Mouse (Mus musculus): ENCODE measurements around the gene Grin3b. TPM values are rescaled to one million over a fixed set of nuclear protein-coding genes. Genes with fewer than 3 reads are reported as not detected.

The Grin3b gene
- polyA plus RNA-seq, 1 experiment from 2014 or later = 0.54 TPM

DNA sequence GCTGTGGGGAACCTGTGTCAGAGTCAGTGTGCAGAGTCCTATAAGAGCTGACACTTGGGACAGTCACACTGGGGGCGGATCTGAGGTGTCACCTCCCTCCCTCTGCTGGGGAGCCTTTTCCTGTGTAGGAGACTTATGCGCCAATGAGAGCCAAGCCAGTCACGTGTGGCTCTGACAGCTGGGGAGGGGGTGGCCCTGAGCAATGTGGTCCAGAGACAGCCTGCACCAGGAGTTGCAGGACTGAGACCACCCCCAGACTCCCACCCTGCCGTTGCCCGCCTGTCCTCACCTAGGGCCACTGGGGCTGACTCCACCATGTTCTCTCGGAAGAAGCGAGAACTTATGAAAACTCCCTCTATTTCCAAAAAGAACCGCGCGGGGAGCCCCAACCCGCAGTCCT is 46.0 kb downstream of the Grin3b start, which contains the start of gene Arhgap45:
Arhgap45 (plus strand) TSS at position 143 of the 400 bp plus-strand sequence.
- H3K9ac ChIP-seq (replicated peaks) = no peak within 1 kb of the TSS
- H3K36me3 ChIP-seq = peaks cover 7% of the 10 kb centered on the region; the same call in 1 of the 2 replicates
- H3K4me2 ChIP-seq (replicated peaks) = no peak within 1 kb of the TSS
- peaks cover 91% of the 10 kb centered on the region for H3K27me3 ChIP-seq
- no peaks in the 10 kb centered on the region for H3K9me3 ChIP-seq
- no peak within 1 kb of the TSS for H3K4me3 ChIP-seq
- peaks cover 14% of the 10 kb centered on the region for H3K4me1 ChIP-seq
- 68% methylated on average over 11 of the region's 11 CpGs for WGBS
- no peak for ATAC-seq (ENCODE audit: low FRiP score, low read depth)
- H3K27ac ChIP-seq (replicated peaks) = no peak within 1 kb of the TSS

DNA sequence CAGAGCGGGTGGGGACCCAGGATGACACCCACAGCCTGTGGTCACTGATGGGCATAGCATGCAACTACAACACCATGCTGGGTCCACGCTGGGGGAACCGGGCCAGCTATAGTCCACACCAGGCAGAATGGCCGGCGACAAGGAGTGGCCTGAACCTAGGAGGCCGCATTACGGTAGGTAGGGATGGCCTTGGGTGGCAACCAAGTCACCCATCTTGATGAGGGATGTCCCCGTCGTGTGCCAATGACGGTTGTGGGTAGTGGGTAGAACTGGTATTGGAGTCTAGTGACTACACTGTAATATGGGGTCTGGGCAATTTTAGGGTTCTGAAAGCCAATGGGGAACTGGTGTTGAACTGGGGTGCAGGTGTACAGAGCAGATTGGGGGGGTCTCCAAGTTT is 46.4 kb downstream of the Grin3b start:
- no peak overlapping the region for H3K27ac ChIP-seq (replicated peaks)
- no peak overlapping the region for H3K9ac ChIP-seq (replicated peaks)
- 90% methylated on average over 10 of the region's 10 CpGs for WGBS
- no peak for ATAC-seq (ENCODE audit: low FRiP score, low read depth)
- H3K4me3 ChIP-seq = no peak overlapping the region
- H3K4me1 ChIP-seq = peaks cover 14% of the 10 kb centered on the region
- H3K9me3 ChIP-seq = no peaks in the 10 kb centered on the region
- peaks cover 3% of the 10 kb centered on the region; the same call in 1 of the 2 replicates for H3K36me3 ChIP-seq
- no peak overlapping the region for H3K4me2 ChIP-seq (replicated peaks)
- H3K27me3 ChIP-seq = peaks cover 87% of the 10 kb centered on the region

DNA sequence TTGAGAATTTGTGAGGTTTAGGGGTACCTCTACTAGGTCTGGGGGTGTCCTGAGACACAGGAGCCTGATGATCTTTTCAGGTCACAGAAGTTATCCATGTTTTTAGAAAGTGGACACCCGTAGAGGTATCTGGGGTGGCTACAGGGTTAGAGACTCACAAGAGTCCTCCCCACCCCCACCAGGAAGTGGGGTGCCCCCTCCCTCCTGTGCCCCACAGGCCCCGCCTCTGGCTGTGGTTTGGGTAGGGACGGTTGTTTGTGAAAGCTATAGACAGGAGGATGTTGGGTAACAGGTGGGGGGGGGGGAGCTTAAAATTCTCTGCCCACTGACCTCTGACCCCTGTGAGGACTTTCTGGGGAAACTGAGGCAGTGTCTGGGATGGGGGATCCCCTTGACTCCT is 46.8 kb downstream of the Grin3b start:
- no peak overlapping the region for H3K4me3 ChIP-seq
- ATAC-seq (ENCODE audit: low FRiP score, low read depth) = no peak
- WGBS = 77% methylated on average over 3 of the region's 3 CpGs
- H3K27ac ChIP-seq (replicated peaks) = no peak overlapping the region
- peaks cover 14% of the 10 kb centered on the region for H3K4me1 ChIP-seq
- no peak overlapping the region for H3K4me2 ChIP-seq (replicated peaks)
- no peaks in the 10 kb centered on the region for H3K9me3 ChIP-seq
- no peak overlapping the region for H3K9ac ChIP-seq (replicated peaks)
- no peaks in the 10 kb centered on the region for H3K36me3 ChIP-seq
- peaks cover 83% of the 10 kb centered on the region for H3K27me3 ChIP-seq

DNA sequence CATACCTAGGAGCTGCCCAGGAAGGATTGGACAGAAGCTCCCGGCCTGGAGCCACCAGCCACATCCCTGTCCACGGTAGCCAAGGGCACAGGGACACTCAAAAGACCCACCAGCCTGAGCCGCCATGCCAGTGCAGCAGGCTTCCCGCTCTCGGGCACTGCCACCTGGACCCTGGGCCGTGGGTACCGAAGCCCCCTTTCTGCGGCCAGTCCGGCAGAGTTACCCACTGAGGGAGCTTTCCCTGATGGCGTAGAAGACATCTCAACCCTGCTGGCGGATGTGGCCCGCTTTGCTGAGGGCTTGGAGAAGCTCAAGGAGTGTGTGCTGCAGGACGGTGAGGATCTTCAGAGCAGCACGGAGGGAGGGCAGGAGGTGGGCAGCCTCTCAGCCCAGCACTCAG is 47.3 kb downstream of the Grin3b start:
- no peak for ATAC-seq (ENCODE audit: low FRiP score, low read depth)
- H3K4me1 ChIP-seq = peaks cover 14% of the 10 kb centered on the region
- peaks cover 79% of the 10 kb centered on the region for H3K27me3 ChIP-seq
- no peak overlapping the region for H3K27ac ChIP-seq (replicated peaks)
- H3K9ac ChIP-seq (replicated peaks) = no peak overlapping the region
- no peaks in the 10 kb centered on the region for H3K9me3 ChIP-seq
- no peaks in the 10 kb centered on the region for H3K36me3 ChIP-seq
- H3K4me2 ChIP-seq (replicated peaks) = no peak overlapping the region
- H3K4me3 ChIP-seq = no peak overlapping the region
- 82% methylated on average over 14 of the region's 14 CpGs for WGBS

DNA sequence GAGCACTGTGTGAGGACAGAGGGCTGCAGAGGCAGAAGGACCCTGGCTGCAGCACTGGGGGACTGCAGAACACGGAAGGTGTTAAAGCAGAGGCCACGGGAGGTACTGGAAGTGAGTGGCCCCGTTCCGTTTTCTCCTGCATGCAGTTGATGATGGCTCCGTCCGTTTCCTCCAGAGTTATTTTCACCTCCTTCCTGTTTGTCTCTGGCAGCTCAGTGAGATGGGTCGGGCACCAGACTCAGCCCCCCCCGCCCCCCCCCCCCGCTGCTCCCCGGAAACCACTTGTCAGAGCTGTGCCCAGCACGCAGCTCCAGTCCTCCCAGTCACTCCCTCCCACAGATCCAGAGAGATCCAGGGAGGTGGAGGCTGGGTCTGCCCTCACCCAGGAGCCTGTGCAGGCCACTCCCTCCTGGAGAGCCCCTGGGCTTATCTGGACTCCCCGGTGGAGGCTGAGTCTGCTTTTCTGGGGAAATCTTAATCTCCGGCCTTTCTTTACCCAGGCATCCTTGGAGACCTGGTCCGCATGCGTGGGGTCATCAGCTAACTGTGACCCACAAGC is 48.3 kb downstream of the Grin3b start:
- no peak overlapping the region for H3K4me2 ChIP-seq (replicated peaks)
- H3K4me3 ChIP-seq = no peak overlapping the region
- WGBS = 7% methylated on average over 14 of the region's 15 CpGs
- no peaks in the 10 kb centered on the region for H3K9me3 ChIP-seq
- H3K36me3 ChIP-seq = no peaks in the 10 kb centered on the region
- H3K9ac ChIP-seq (replicated peaks) = 0 out of 2 replicates have a peak overlapping the region, but pooled peaks have one; percentile 49
- ATAC-seq (ENCODE audit: low FRiP score, low read depth) = no peak
- peaks cover 69% of the 10 kb centered on the region for H3K27me3 ChIP-seq
- peaks cover 14% of the 10 kb centered on the region for H3K4me1 ChIP-seq
- H3K27ac ChIP-seq (replicated peaks) = no peak overlapping the region

DNA sequence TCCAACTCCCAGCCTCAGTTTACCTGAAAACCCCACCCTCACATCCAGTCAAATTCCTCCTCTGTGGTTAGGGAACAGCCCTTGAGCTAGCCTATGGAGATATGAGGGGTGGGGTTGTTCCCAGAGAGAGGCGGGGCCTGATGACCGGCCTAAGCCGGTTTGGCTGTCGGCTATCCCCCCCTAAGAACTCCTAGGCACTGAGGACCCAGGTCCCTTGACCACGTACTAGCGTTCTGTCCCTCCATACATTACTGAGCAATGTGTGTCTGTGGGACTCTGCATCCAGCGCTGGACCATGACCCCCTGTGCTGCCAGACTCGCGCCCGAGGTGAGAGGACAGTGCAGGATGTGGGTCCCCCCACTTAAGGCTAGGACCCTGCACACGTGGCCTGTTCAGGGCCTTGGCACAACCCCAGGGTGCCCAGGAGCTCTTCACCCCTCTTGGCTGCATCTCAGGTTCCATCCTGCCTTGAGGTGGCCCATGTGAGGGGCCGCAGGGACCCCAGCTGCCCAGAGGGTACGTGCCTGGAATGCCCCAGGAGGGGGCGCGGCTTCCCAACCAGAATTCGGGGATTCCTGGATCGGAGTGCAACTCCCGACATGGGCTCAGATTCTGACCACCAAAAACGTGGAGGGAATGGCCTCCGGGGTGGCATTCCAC is 49.1 kb downstream of the Grin3b start:
- Histone ChIP-seq H3K4me1 (peaks cover 14% of the 10 kb centered on the region), H3K4me3 (peak overlapping the region; percentile 17; the same call in 1 of the 2 replicates), H3K27ac (replicated peaks) (no peak overlapping the region), H3K36me3 (no peaks in the 10 kb centered on the region), H3K27me3 (peaks cover 61% of the 10 kb centered on the region), H3K9me3 (no peaks in the 10 kb centered on the region), H3K4me2 (replicated peaks) (peak overlapping the region; percentile 39), H3K9ac (replicated peaks) (peak overlapping the region; percentile 49; the same call in 1 of the 2 replicates)
- ATAC-seq (ENCODE audit: low FRiP score, low read depth) = 0 out of 2 replicates have a peak, but pooled peaks have one; percentile 34
- 5% methylated on average over 20 of the region's 20 CpGs for WGBS

DNA sequence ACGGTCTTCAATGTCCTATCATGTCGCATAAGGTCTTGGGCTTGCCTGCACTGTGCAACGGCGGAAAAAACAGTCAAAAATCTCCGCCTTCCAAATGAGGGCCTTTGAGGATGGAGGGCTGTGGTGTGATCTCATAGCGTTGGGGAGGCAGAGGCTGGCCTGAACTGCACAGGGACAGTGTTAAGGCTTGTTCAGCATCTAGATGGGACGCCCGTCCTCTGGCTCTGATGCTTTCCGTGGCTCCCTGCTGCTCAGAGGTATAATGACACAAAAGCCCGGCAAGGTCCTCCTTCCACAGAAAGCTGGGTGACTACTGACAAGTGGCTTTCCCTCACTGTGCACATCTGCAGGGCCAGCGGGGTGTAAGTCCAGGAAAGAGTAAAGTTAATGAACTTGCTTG is 49.7 kb downstream of the Grin3b start:
- 16% methylated on average over 11 of the region's 11 CpGs for WGBS
- Histone ChIP-seq H3K4me1 (peaks cover 14% of the 10 kb centered on the region), H3K27ac (replicated peaks) (no peak overlapping the region), H3K27me3 (peaks cover 55% of the 10 kb centered on the region), H3K4me2 (replicated peaks) (peak overlapping the region; percentile 39), H3K9ac (replicated peaks) (no peak overlapping the region), H3K9me3 (no peaks in the 10 kb centered on the region), H3K36me3 (no peaks in the 10 kb centered on the region), H3K4me3 (peak overlapping the region; percentile 17; the same call in 1 of the 2 replicates)
- ATAC-seq (ENCODE audit: low FRiP score, low read depth) = no peak

DNA sequence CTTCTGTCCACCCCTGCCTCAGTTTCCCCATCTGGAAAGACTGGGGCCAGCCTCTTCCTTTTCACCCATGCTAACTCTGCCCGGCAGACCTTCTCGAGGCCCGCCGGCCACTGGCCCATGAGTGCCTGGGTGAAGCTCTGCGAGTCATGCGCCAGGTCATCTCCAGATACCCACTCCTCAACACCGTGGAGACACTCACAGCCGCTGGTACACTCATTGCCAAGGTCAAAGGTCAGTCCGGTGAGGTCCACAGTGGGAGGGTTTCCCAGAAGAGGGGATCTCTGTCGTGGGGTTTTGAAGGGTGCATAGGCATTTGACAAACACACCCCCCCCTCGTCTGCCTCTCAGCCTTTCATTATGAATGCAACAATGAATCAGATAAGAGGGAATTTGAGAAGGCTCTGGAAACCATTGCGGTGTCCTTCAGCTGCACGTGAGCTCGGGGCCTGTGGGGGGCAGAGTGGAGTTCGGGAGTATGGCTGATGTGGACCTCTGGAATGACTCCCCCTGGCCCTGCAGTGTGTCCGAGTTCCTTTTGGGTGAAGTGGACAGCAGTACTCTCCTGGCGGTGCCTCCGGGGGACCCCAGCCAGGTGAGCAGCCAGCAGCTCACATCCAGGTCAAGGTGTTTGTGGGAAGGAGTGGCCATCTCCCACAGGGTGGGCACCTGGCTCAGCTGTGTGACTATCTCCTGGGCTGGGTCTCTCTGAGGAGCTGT is 50.2 kb downstream of the Grin3b start:
- H3K9ac ChIP-seq (replicated peaks) = no peak overlapping the region
- H3K36me3 ChIP-seq = no peaks in the 10 kb centered on the region
- H3K9me3 ChIP-seq = no peaks in the 10 kb centered on the region
- H3K4me3 ChIP-seq = no peak overlapping the region
- 82% methylated on average over 18 of the region's 18 CpGs for WGBS
- H3K27me3 ChIP-seq = peaks cover 50% of the 10 kb centered on the region
- no peak for ATAC-seq (ENCODE audit: low FRiP score, low read depth)
- H3K27ac ChIP-seq (replicated peaks) = no peak overlapping the region
- H3K4me2 ChIP-seq (replicated peaks) = no peak overlapping the region
- peaks cover 14% of the 10 kb centered on the region for H3K4me1 ChIP-seq

DNA sequence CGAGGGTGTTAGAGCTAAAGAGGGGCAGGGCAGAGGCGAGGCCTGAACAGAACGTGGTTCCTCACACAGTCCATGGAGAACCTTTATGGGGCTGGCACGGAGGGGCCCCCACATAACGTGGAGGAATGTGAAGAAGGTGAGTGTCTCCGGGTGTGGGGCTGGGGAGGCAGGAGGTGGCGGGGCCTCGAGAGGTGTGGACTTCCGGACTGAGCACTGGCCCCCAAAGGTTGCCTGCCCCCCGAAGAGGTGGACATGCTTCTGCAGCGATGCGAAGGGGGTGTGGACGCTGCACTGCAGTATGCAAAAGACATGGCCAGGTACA is 50.8 kb downstream of the Grin3b start:
- Histone ChIP-seq H3K36me3 (no peaks in the 10 kb centered on the region), H3K4me3 (no peak overlapping the region), H3K4me2 (replicated peaks) (no peak overlapping the region), H3K27ac (replicated peaks) (no peak overlapping the region), H3K4me1 (peaks cover 14% of the 10 kb centered on the region), H3K9ac (replicated peaks) (no peak overlapping the region), H3K27me3 (peaks cover 44% of the 10 kb centered on the region), H3K9me3 (no peaks in the 10 kb centered on the region)
- 92% methylated on average over 13 of the region's 13 CpGs for WGBS
- ATAC-seq (ENCODE audit: low FRiP score, low read depth) = no peak

DNA sequence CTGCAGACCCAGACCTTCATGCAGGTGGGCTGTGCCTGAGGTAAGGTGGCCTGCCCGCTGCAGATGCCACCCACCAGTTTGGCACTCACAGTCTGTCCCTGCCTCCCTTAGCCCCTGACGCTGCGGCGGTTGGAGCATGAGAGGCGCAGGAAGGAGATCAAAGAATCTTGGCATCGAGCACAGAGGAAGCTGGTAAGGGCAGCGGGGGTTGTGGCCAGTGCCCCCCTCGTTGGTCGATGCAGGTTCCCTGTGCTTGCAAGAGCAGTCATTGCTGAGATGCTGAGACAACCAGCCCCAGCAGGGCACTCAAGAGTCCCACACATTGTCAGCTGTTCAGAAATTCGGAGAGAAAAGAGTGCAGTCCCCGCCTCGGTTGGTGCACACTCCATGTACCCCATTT is 51.6 kb downstream of the Grin3b start:
- Histone ChIP-seq H3K4me2 (replicated peaks) (no peak overlapping the region), H3K9me3 (no peaks in the 10 kb centered on the region), H3K9ac (replicated peaks) (no peak overlapping the region), H3K27me3 (peaks cover 36% of the 10 kb centered on the region), H3K27ac (replicated peaks) (no peak overlapping the region), H3K4me1 (peaks cover 14% of the 10 kb centered on the region), H3K4me3 (no peak overlapping the region), H3K36me3 (no peaks in the 10 kb centered on the region)
- 92% methylated on average over 12 of the region's 12 CpGs for WGBS
- no peak for ATAC-seq (ENCODE audit: low FRiP score, low read depth)

DNA sequence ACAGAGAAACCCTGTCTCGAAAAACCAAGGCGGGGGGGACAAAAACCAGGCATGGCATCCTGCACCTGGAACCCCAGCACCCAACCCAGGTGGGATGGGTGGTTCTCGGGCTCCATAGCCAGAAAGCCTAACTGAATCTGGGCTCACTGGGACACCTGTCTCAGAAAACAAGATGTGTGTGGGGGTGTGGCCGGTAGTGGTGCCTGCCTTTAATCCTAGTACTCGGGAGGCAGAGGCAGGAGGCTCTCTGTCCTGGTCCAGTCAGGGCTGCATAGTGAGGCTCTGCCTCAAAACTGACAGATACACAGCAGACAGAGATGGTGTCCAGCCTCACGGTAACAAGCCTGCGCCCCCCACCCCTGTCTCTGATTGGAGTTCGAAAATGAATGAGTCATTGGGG is 52.3 kb downstream of the Grin3b start:
- Histone ChIP-seq H3K4me2 (replicated peaks) (no peak overlapping the region), H3K9me3 (no peaks in the 10 kb centered on the region), H3K9ac (replicated peaks) (no peak overlapping the region), H3K27me3 (peaks cover 29% of the 10 kb centered on the region), H3K4me3 (no peak overlapping the region), H3K27ac (replicated peaks) (no peak overlapping the region), H3K4me1 (peaks cover 14% of the 10 kb centered on the region), H3K36me3 (no peaks in the 10 kb centered on the region)
- ATAC-seq (ENCODE audit: low FRiP score, low read depth) = no peak
- 95% methylated on average over 8 of the region's 8 CpGs for WGBS

DNA sequence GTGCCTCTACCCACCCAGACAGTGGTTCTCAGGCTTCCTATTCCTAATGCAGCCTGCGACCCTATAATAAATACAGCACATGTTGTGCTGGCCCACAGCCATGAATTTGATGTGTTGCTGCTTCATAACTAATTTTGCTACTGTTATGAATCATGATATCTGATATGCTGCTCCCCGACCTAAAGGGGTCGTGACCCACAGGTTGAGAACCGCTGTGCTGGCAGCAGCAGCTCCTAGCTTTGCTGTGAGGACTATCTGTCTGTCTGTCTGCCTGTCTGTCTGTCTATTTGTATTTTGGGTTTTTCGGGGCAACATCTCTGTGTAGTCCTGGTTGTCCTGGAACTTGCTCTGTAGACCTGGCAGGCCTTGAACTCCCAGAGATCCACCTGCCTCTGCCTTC is 53.2 kb downstream of the Grin3b start:
- peaks cover 24% of the 10 kb centered on the region for H3K27me3 ChIP-seq

More for the DNA sequence above, 53.2 kb downstream of the Grin3b start:
- Histone ChIP-seq H3K36me3 (no peaks in the 10 kb centered on the region), H3K4me3 (no peak overlapping the region), H3K4me1 (peaks cover 12% of the 10 kb centered on the region), H3K4me2 (replicated peaks) (no peak overlapping the region), H3K9me3 (no peaks in the 10 kb centered on the region), H3K9ac (replicated peaks) (no peak overlapping the region), H3K27ac (replicated peaks) (no peak overlapping the region)
- ATAC-seq (ENCODE audit: low FRiP score, low read depth) = no peak
- WGBS = 87% methylated on average over 5 of the region's 5 CpGs

All from midbrain, embryonic 12.5 days (tissue).